Mouse (Mus musculus) CH12.LX (cell line): ENCODE results near the gene Nras. TPM values are rescaled to one million over a fixed set of nuclear protein-coding genes. Genes with fewer than 3 reads are reported as not detected.

ENCODE experiments used
- DNase-seq: peaks from one replicate; pipeline ENCODE4 v3.0.0-alpha.2; 2013; ENCODE audit errors: extremely low read depth
- H3K27ac ChIP-seq: 2 replicates; pipeline ENCODE4 v1.5.1; 2012; ENCODE audit warnings: low read depth, mild to moderate bottlenecking, control low read depth, moderate library complexity; ENCODE audit not compliant: insufficient read depth
- H3K27me3 ChIP-seq: replicated peaks from 2 replicates; pipeline ENCODE3; 2012; ENCODE audit warnings: inconsistent platforms
- H3K36me3 ChIP-seq, 2 experiments: replicated peaks in 1 of 2; 2 replicates each; pipeline versions ENCODE3 to v1.6.1; 2012; ENCODE audit warnings: inconsistent platforms in 1 of 2, low read length in 1 of 2, mild to moderate bottlenecking in 1 of 2, mixed read lengths in 1 of 2, moderate library complexity in 1 of 2; ENCODE audit not compliant: control insufficient read depth in 1 of 2, insufficient read depth in 1 of 2
- H3K4me1 ChIP-seq, 2 experiments: 2 replicates each; pipeline ENCODE4 v1.6.1; 2012; ENCODE audit warnings: inconsistent platforms in 1 of 2, moderate library complexity in 1 of 2; ENCODE audit not compliant: insufficient read depth in 2 of 2, control insufficient read depth in 1 of 2
- H3K4me2 ChIP-seq: 2 replicates; pipeline ENCODE4 v1.6.1; 2012; ENCODE audit warnings: low read depth, mild to moderate bottlenecking, control low read depth; ENCODE audit not compliant: poor library complexity, insufficient read depth, severe bottlenecking
- H3K4me3 ChIP-seq, 3 experiments: fragments of 150-350 bp in 1 of 3; sonication (generic) in 1 of 3; replicated peaks in 1 of 3; 2 replicates each; pipeline versions ENCODE3 to v1.5.1; 2011 to 2012; ENCODE audit warnings: low read depth in 2 of 3, low read length in 2 of 3, mild to moderate bottlenecking in 2 of 3, moderate library complexity in 2 of 3, control low read depth in 1 of 3, improper control_type of control experiment in 1 of 3, inconsistent platforms in 1 of 3, mixed read lengths in 1 of 3; ENCODE audit not compliant: poor library complexity in 1 of 3
- H3K79me2 ChIP-seq: replicated peaks from 2 replicates; pipeline ENCODE4 v1.6.1; 2012; ENCODE audit warnings: mild to moderate bottlenecking, moderate library complexity; ENCODE audit not compliant: control insufficient read depth, poor library complexity, insufficient read depth, severe bottlenecking; ENCODE audit errors: extremely low read depth
- H3K9ac ChIP-seq: 2 replicates; pipeline ENCODE4 v1.6.1; 2012; ENCODE audit warnings: low read depth, mild to moderate bottlenecking, control low read depth, moderate library complexity; ENCODE audit not compliant: insufficient read depth
- H3K9me3 ChIP-seq: replicated peaks from 2 replicates; pipeline ENCODE3; 2012; ENCODE audit warnings: low read length, inconsistent platforms, mixed read lengths
- CHD2 ChIP-seq: IDR thresholded peaks from 2 replicates; pipeline ENCODE4 v1.6.1; 2011; ENCODE audit warnings: low read length, improper control_type of control experiment
- CTCF ChIP-seq, 2 experiments: IDR thresholded peaks in 1 of 2; conservative IDR thresholded peaks in 1 of 2; 2 replicates each; pipeline ENCODE4 v1.5.1; 2011 to 2012; ENCODE audit warnings: low read depth in 2 of 2, low read length in 2 of 2, improper control_type of control experiment in 1 of 2, inconsistent platforms in 1 of 2, mild to moderate bottlenecking in 1 of 2, moderate library complexity in 1 of 2
- EP300 ChIP-seq: IDR thresholded peaks from 2 replicates; pipeline ENCODE4 v1.6.1; 2011; ENCODE audit warnings: low read length, improper control_type of control experiment
- IRF4 ChIP-seq: IDR thresholded peaks from 2 replicates; pipeline ENCODE4 v1.6.1; 2014; ENCODE audit warnings: low read depth, mild to moderate bottlenecking, inconsistent platforms, low read length, improper control_type of control experiment
- KAT2A ChIP-seq: IDR thresholded peaks from 2 replicates; pipeline ENCODE4 v1.6.1; 2012; ENCODE audit warnings: low read length, improper control_type of control experiment, inconsistent platforms; ENCODE audit not compliant: insufficient replicate concordance
- MAZ ChIP-seq: IDR thresholded peaks from 2 replicates; pipeline ENCODE4 v1.6.1; 2012; ENCODE audit warnings: low read depth, mild to moderate bottlenecking, inconsistent platforms, low read length, improper control_type of control experiment, moderate library complexity
- MEF2A ChIP-seq: IDR thresholded peaks from 2 replicates; pipeline ENCODE4 v1.6.1; 2014; ENCODE audit warnings: low read depth, mild to moderate bottlenecking, inconsistent platforms, low read length, improper control_type of control experiment, borderline replicate concordance
- PAX5 ChIP-seq: IDR thresholded peaks from 2 replicates; pipeline ENCODE4 v1.6.1; 2012; ENCODE audit warnings: low read length, inconsistent platforms, mixed read lengths
- POLR2AphosphoS2 ChIP-seq: IDR thresholded peaks from 2 replicates; pipeline ENCODE4 v1.6.1; 2011; ENCODE audit warnings: low read depth, low read length, improper control_type of control experiment
- RAD21 ChIP-seq: IDR thresholded peaks from 2 replicates; pipeline ENCODE4 v1.6.1; 2011; ENCODE audit warnings: low read depth, mild to moderate bottlenecking, low read length, improper control_type of control experiment, moderate library complexity
- RCOR1 ChIP-seq: conservative IDR thresholded peaks from 2 replicates; pipeline ENCODE4 v1.6.1; 2012; ENCODE audit warnings: low read depth, mild to moderate bottlenecking, inconsistent platforms, low read length, improper control_type of control experiment
- SMC3 ChIP-seq: IDR thresholded peaks from 2 replicates; pipeline ENCODE4 v1.6.1; 2011; ENCODE audit warnings: low read depth, low read length, improper control_type of control experiment
- USF2 ChIP-seq: conservative IDR thresholded peaks from 2 replicates; pipeline ENCODE4 v1.6.1; 2011; ENCODE audit warnings: low read depth, low read length, improper control_type of control experiment
- ZKSCAN1 ChIP-seq: IDR thresholded peaks from 2 replicates; pipeline ENCODE4 v1.6.1; 2012; ENCODE audit warnings: low read depth, inconsistent platforms, low read length, improper control_type of control experiment, borderline replicate concordance
- dilution Hi-C: fragments of 300-500 bp; cut with MboI; formaldehyde crosslinking; loops from 2 replicates; pipeline ENCODE4 v1.14.3; 2020; ENCODE audit warnings: low sequenced_read_pairs; ENCODE audit not compliant: extremely low pct_unique_long_range_greater_than_20kb, extremely low pct_ligation_motif_present
- in situ Hi-C: fragments of 300-500 bp; cut with MboI; formaldehyde crosslinking; loops from 3 replicates; pipeline ENCODE4 v1.14.3; 2019; ENCODE audit warnings: low sequenced_read_pairs, low pct_ligation_motif_present, low pct_unique_long_range_greater_than_20kb, mixed read lengths
- polyA plus RNA-seq: library from polyadenylated mRNA; unstranded; fragments of >175 nt; gene quantifications from 2 replicates; pipeline ENCODE4 v1.2.1, GENCODE M21; 2012; ENCODE audit warnings: low read depth; ENCODE audit not compliant: insufficient read length
- total RNA-seq, 2 experiments: library from RNA; depleted of rRNA; stranded (reverse); fragments of 300-350 nt in 1 of 2; fragments of >200 nt in 1 of 2; gene quantifications; 2 replicates each; pipeline ENCODE4 v1.2.3; 2012 to 2014

The Nras gene
- total and polyA plus RNA-seq, 3 experiments: 47.7 to 69.1 (median 49.7) TPM

- Histone ChIP-seq H3K4me2 (no peak overlapping the region), H3K9ac (no peak overlapping the region), H3K27me3 (peaks cover 5% of the 10 kb centered on the region), H3K4me3 (no peak overlapping the region), H3K36me3 (no peaks in the 10 kb centered on the region), H3K4me1 (peaks cover 0 to 7% of the 10 kb centered on the region in 2 experiments; a peak in 2 of 4 replicates), H3K79me2 (no peaks in the 10 kb centered on the region), H3K27ac (no peak overlapping the region), H3K9me3 (no peaks in the 10 kb centered on the region)
- in situ Hi-C loops: loop anchor here (10.0 kb wide), 1 partner anchor 65 kb away; no protein-coding TSS in a partner anchor
- peak; percentile 8 for DNase-seq
- TF ChIP-seq SMC3 (peak; percentile 43), KAT2A (no peak), RAD21 (peak; percentile 32), CTCF (conservative IDR thresholded peaks at IDR 0.05 in 1 of 2, IDR thresholded peaks at IDR 0.05 in 1 of 2; ENCODE audit: low read depth in 2 of 2, low read length in 2 of 2) (peak; percentile 7 to 64; a peak in 2 of 4 replicates)
- dilution Hi-C loops: no loop called here
Measured at GRCm38 (mm10) chr3:103099667-103100066, 41.6 kb downstream of the Nras start.

- no peaks in the 10 kb centered on the region for H3K79me2 ChIP-seq
- peaks cover 5% of the 10 kb centered on the region for H3K27me3 ChIP-seq
- no peak overlapping the region for H3K9ac ChIP-seq
- no peak overlapping the region for H3K27ac ChIP-seq
- dilution Hi-C loops (no loop called here), in situ Hi-C loops (loop anchor here (10.0 kb wide), 1 partner anchor 64 kb away; no protein-coding TSS in a partner anchor)
- H3K4me3 ChIP-seq: no peak overlapping the region
- peaks cover 0 to 7% of the 10 kb centered on the region in 2 experiments; a peak in 2 of 4 replicates for H3K4me1 ChIP-seq
- H3K9me3 ChIP-seq: no peaks in the 10 kb centered on the region
- peak overlapping the region; percentile 96 for H3K4me2 ChIP-seq
- TF ChIP-seq RAD21 (peak; percentile 31), CTCF (conservative IDR thresholded peaks at IDR 0.05 in 1 of 2, IDR thresholded peaks at IDR 0.05 in 1 of 2; ENCODE audit: low read depth in 2 of 2, low read length in 2 of 2) (peak in 1 of 2 experiments; percentile 43; a peak in 1 of 4 replicates), ZKSCAN1 (no peak), CHD2 (no peak)
- TF ChIP-seq, all 38 proteins: peak for 2
- no peaks in the 10 kb centered on the region for H3K36me3 ChIP-seq
- peak; percentile 29 for DNase-seq
Measured at GRCm38 (mm10) chr3:103100735-103101134, 42.6 kb downstream of the Nras start.

- Histone ChIP-seq H3K9ac (no peak overlapping the region), H3K27ac (no peak overlapping the region), H3K4me3 (no peak overlapping the region), H3K9me3 (no peaks in the 10 kb centered on the region), H3K27me3 (peaks cover 5% of the 10 kb centered on the region), H3K4me2 (peak overlapping the region; percentile 96), H3K36me3 (no peaks in the 10 kb centered on the region), H3K79me2 (no peaks in the 10 kb centered on the region), H3K4me1 (peaks cover 0 to 7% of the 10 kb centered on the region in 2 experiments; a peak in 2 of 4 replicates)
- DNase-seq: no peak
- no peak for TF ChIP-seq IRF4
- TF ChIP-seq RCOR1: no peak
- TF ChIP-seq USF2: no peak
- peak in 1 of 2 experiments; percentile 33; a peak in 2 of 4 replicates for TF ChIP-seq CTCF (conservative IDR thresholded peaks at IDR 0.05 in 1 of 2, IDR thresholded peaks at IDR 0.05 in 1 of 2; ENCODE audit: low read depth in 2 of 2, low read length in 2 of 2)
- TF ChIP-seq PAX5: no peak
- TF ChIP-seq EP300: no peak
- no peak for TF ChIP-seq POLR2AphosphoS2
- TF ChIP-seq MAZ: no peak
- no peak for TF ChIP-seq MEF2A
- dilution Hi-C loops (no loop called here), in situ Hi-C loops (loop anchor here (10.0 kb wide), 1 partner anchor 64 kb away; no protein-coding TSS in a partner anchor)
Measured at GRCm38 (mm10) chr3:103101194-103101593, 43.1 kb downstream of the Nras start.
